Mouse (Mus musculus) cerebellum, adult 2 months (tissue): ENCODE data around the gene Casc4.

ENCODE experiments used
- CTCF ChIP-seq: fragments of 200-500 bp; IDR thresholded peaks from 2 replicates; pipeline ENCODE4 v1.5.1; 2011; ENCODE audit warnings: low read depth, mild to moderate bottlenecking, control low read depth, low read length, moderate library complexity, borderline replicate concordance; ENCODE audit not compliant: insufficient read depth
- POLR2A ChIP-seq: fragments of 200-500 bp; IDR thresholded peaks from 2 replicates; pipeline ENCODE4 v1.6.1; 2011; ENCODE audit warnings: low read length, control low read depth, borderline replicate concordance; ENCODE audit not compliant: insufficient read depth

GRCm38 (mm10) chr2:121852045-121852444 lies 14.7 kb upstream of the Casc4 start:
- no peak for TF ChIP-seq POLR2A
- no peak for TF ChIP-seq CTCF
